Mouse (Mus musculus) brain, embryonic 14.5 days (tissue): ENCODE results near the gene Nme1.

Source experiments
- CTCF ChIP-seq: fragments of 200-500 bp; IDR thresholded peaks from 2 replicates; pipeline ENCODE4 v1.5.1; 2012; ENCODE audit warnings: inconsistent platforms, mild to moderate bottlenecking, moderate library complexity, borderline replicate concordance; ENCODE audit not compliant: insufficient read depth, insufficient read length; ENCODE audit errors: extremely low read depth
- POLR2A ChIP-seq: fragments of 200-500 bp; IDR thresholded peaks from 2 replicates; pipeline ENCODE4 v1.6.1; 2012; ENCODE audit warnings: mild to moderate bottlenecking, inconsistent platforms, borderline replicate concordance; ENCODE audit not compliant: poor library complexity, insufficient read depth, insufficient read length, severe bottlenecking; ENCODE audit errors: extremely low read depth

GRCm38 (mm10) chr11:93979502-93980049 is 11.3 kb upstream of the Nme1 start:
- no peak for TF ChIP-seq CTCF
- no peak for TF ChIP-seq POLR2A
